Mouse (Mus musculus) hindbrain, embryonic 11.5 days (tissue): ENCODE measurements around the gene Pop7. TPM values are rescaled to one million over a fixed set of nuclear protein-coding genes. Genes with fewer than 3 reads are reported as not detected.

ENCODE experiments used
- ATAC-seq: fragments of 200-750 bp; cut with Nextera tagmentation; 2 replicates; pipeline ENCODE4 v1.8.0; 2017; ENCODE audit warnings: mild to moderate bottlenecking, moderate TSS enrichment, moderate library complexity; ENCODE audit not compliant: low FRiP score
- DNase-seq: peaks from one replicate; pipeline ENCODE4 v3.0.0-alpha.2; 2015; ENCODE audit warnings: low spot score
- H3K27ac ChIP-seq: fragments of 300-500 bp; sonication (generic); 2 replicates; pipeline ENCODE4 v1.5.1; 2014; ENCODE audit warnings: mild to moderate bottlenecking, low read depth, low read length
- H3K27me3 ChIP-seq: fragments of 300-500 bp; sonication (generic); 2 replicates; pipeline ENCODE4 v1.6.1; 2014; ENCODE audit warnings: mild to moderate bottlenecking, low read length, moderate library complexity, mixed read lengths; ENCODE audit not compliant: control insufficient read depth, insufficient read depth
- H3K36me3 ChIP-seq: fragments of 300-500 bp; sonication (generic); 2 replicates; pipeline ENCODE4 v1.6.1; 2014; ENCODE audit warnings: mild to moderate bottlenecking, low read length, moderate library complexity, mixed read lengths; ENCODE audit not compliant: control insufficient read depth, insufficient read depth
- H3K4me1 ChIP-seq: fragments of 300-500 bp; sonication (generic); replicated peaks from 2 replicates; pipeline ENCODE4 v1.6.1; 2014; ENCODE audit warnings: low read length, mixed read lengths; ENCODE audit not compliant: control insufficient read depth, insufficient read depth
- H3K4me2 ChIP-seq: fragments of 300-500 bp; sonication (generic); replicated peaks from 2 replicates; pipeline ENCODE4 v1.6.1; 2014; ENCODE audit warnings: mild to moderate bottlenecking, low read depth, low read length
- H3K4me3 ChIP-seq: fragments of 300-500 bp; sonication (generic); 2 replicates; pipeline ENCODE4 v1.5.1; 2014; ENCODE audit warnings: low read depth, low read length
- H3K9ac ChIP-seq: fragments of 300-500 bp; sonication (generic); 2 replicates; pipeline ENCODE4 v1.6.1; 2014; ENCODE audit warnings: low read depth, low read length
- H3K9me3 ChIP-seq: fragments of 300-500 bp; sonication (generic); 2 replicates; pipeline ENCODE4 v1.6.1; 2016; ENCODE audit warnings: low read length; ENCODE audit not compliant: control insufficient read depth
- WGBS: fragments of 180-500 bp; shearing (Covaris S2); extraction: QIAGEN DNeasy Blood & Tissue Kit; methylation state at CpG from one replicate; pipeline ENCODE4 v1.1.7; 2014; 5-methylcytosine and 5-hydroxymethylcytosine counted together
- polyA plus RNA-seq: library from polyadenylated mRNA; unstranded; fragments of >200 nt; fragmentation: Nextera tagmentation; extraction: Ambion mirVana; gene quantifications from 2 replicates; pipeline ENCODE4 v1.2.1, GENCODE M21; 2014

Gene Pop7
- polyA plus RNA-seq, 1 experiment from 2014 or later = 55.2 TPM

- Histone ChIP-seq H3K9ac (no peak overlapping the region), H3K4me2 (no peak overlapping the region), H3K27me3 (no peaks in the 10 kb centered on the region), H3K27ac (no peak overlapping the region), H3K4me1 (no peaks in the 10 kb centered on the region), H3K9me3 (no peaks in the 10 kb centered on the region), H3K4me3 (no peak overlapping the region), H3K36me3 (no peaks in the 10 kb centered on the region)
- WGBS = 55% methylated on average over 4 of the region's 4 CpGs
- DNase-seq = no peak
- ATAC-seq = no peak
These were observed 35.1 kb upstream of the Pop7 start for GRCm38 (mm10) chr5:137537461-137537860.

GRCm38 (mm10) chr5:137535318-137535717 is 33.0 kb upstream of the Pop7 start:
- no peak overlapping the region for H3K9ac ChIP-seq
- no peak for ATAC-seq
- no peaks in the 10 kb centered on the region for H3K27me3 ChIP-seq
- no peak overlapping the region for H3K4me3 ChIP-seq
- H3K4me1 ChIP-seq = peaks cover 3% of the 10 kb centered on the region; the same call in 1 of the 2 replicates
- no peaks in the 10 kb centered on the region for H3K9me3 ChIP-seq
- DNase-seq = no peak
- H3K27ac ChIP-seq = no peak overlapping the region
- WGBS = 85% methylated on average over 9 of the region's 9 CpGs
- no peak overlapping the region for H3K4me2 ChIP-seq
- H3K36me3 ChIP-seq = no peaks in the 10 kb centered on the region

GRCm38 (mm10) chr5:137534762-137535161 is 32.4 kb upstream of the Pop7 start:
- no peak overlapping the region for H3K9ac ChIP-seq
- H3K4me3 ChIP-seq = no peak overlapping the region
- peaks cover 3% of the 10 kb centered on the region; the same call in 1 of the 2 replicates for H3K4me1 ChIP-seq
- DNase-seq (no peak), ATAC-seq (no peak)
- H3K36me3 ChIP-seq = peaks cover 2% of the 10 kb centered on the region; the same call in 1 of the 2 replicates
- no peak overlapping the region for H3K4me2 ChIP-seq
- H3K27ac ChIP-seq = no peak overlapping the region
- WGBS = 92% methylated on average over 3 of the region's 3 CpGs
- H3K27me3 ChIP-seq = no peaks in the 10 kb centered on the region
- no peaks in the 10 kb centered on the region for H3K9me3 ChIP-seq

- H3K4me3 ChIP-seq = peak within 1 kb of the TSS; percentile 88
- ATAC-seq (peak; percentile 70), DNase-seq (peak; percentile 99)
- H3K9ac ChIP-seq = peak within 1 kb of the TSS; percentile 97
- H3K4me2 ChIP-seq = peak within 1 kb of the TSS; percentile 95
- under 1% methylated on average over 39 of the region's 40 CpGs for WGBS
- H3K36me3 ChIP-seq = peaks cover 14% of the 10 kb centered on the region; the same call in 1 of the 2 replicates
- peak within 1 kb of the TSS; percentile 97 for H3K27ac ChIP-seq
- H3K9me3 ChIP-seq = no peaks in the 10 kb centered on the region
- peaks cover 8% of the 10 kb centered on the region; the same call in 1 of the 2 replicates for H3K4me1 ChIP-seq
- H3K27me3 ChIP-seq = no peaks in the 10 kb centered on the region
These were observed 31.0 kb upstream of the Pop7 start, which contains the start of the genes Epo and Gnb2 for GRCm38 (mm10) chr5:137533117-137533827. TSS of gene Epo (minus strand) at chr5:137533242. TSS of gene Gnb2 (minus strand) at chr5:137533510.

- ATAC-seq (peak; percentile 6; the same call in 1 of the 2 replicates), DNase-seq (no peak)
- Histone ChIP-seq H3K4me1 (peaks cover 8% of the 10 kb centered on the region; the same call in 1 of the 2 replicates), H3K27me3 (no peaks in the 10 kb centered on the region), H3K4me2 (peak overlapping the region; percentile 95), H3K4me3 (peak overlapping the region; percentile 88), H3K9me3 (no peaks in the 10 kb centered on the region), H3K27ac (peak overlapping the region; percentile 97), H3K36me3 (peaks cover 15% of the 10 kb centered on the region; the same call in 1 of the 2 replicates), H3K9ac (peak overlapping the region; percentile 97)
- 0% methylated on average over 10 of the region's 12 CpGs for WGBS
These were observed 30.4 kb upstream of the Pop7 start for GRCm38 (mm10) chr5:137532808-137533116.

GRCm38 (mm10) chr5:137532131-137532807 is 30.0 kb upstream of the Pop7 start:
- H3K4me1 ChIP-seq = peaks cover 9% of the 10 kb centered on the region; the same call in 1 of the 2 replicates
- ATAC-seq (no peak), DNase-seq (peak; percentile 58)
- peak overlapping the region; percentile 88 for H3K4me3 ChIP-seq
- peak overlapping the region; percentile 95 for H3K4me2 ChIP-seq
- no peaks in the 10 kb centered on the region for H3K9me3 ChIP-seq
- H3K27me3 ChIP-seq = no peaks in the 10 kb centered on the region
- peak overlapping the region; percentile 97 for H3K27ac ChIP-seq
- 0% methylated on average over 19 of the region's 19 CpGs for WGBS
- peak overlapping the region; percentile 97 for H3K9ac ChIP-seq
- H3K36me3 ChIP-seq = peaks cover 18% of the 10 kb centered on the region

- Histone ChIP-seq H3K36me3 (peaks cover 19% of the 10 kb centered on the region), H3K27ac (peak overlapping the region; percentile 97), H3K4me1 (peaks cover 10% of the 10 kb centered on the region; the same call in 1 of the 2 replicates), H3K9ac (peak overlapping the region; percentile 97), H3K9me3 (no peaks in the 10 kb centered on the region), H3K4me2 (peak overlapping the region; percentile 95), H3K27me3 (no peaks in the 10 kb centered on the region), H3K4me3 (peak overlapping the region; percentile 88)
- DNase-seq (peak; percentile 67), ATAC-seq (peak; percentile 43)
- under 1% methylated on average over 48 of the region's 51 CpGs for WGBS
These were observed 29.3 kb upstream of the Pop7 start for GRCm38 (mm10) chr5:137531414-137532130.

- ATAC-seq = peak; percentile 59
These were observed 28.5 kb upstream of the Pop7 start for GRCm38 (mm10) chr5:137530588-137531413.

More at GRCm38 (mm10) chr5:137530588-137531413, 28.5 kb upstream of the Pop7 start:
- no peaks in the 10 kb centered on the region for H3K9me3 ChIP-seq
- no peaks in the 10 kb centered on the region for H3K27me3 ChIP-seq
- H3K4me1 ChIP-seq = peaks cover 13% of the 10 kb centered on the region; the same call in 1 of the 2 replicates
- H3K36me3 ChIP-seq = peaks cover 19% of the 10 kb centered on the region
- peak overlapping the region; percentile 95 for H3K4me2 ChIP-seq
- WGBS = 0% methylated on average over 45 of the region's 46 CpGs
- H3K27ac ChIP-seq = peak overlapping the region; percentile 97
- H3K4me3 ChIP-seq = peak overlapping the region; percentile 88
- peak; percentile 90 for DNase-seq
- H3K9ac ChIP-seq = peak overlapping the region; percentile 97
